Mouse (Mus musculus) heart, embryonic 11.5 days (tissue): ENCODE results near the gene Lgr6. TPM values are rescaled to one million over a fixed set of nuclear protein-coding genes. Genes with fewer than 3 reads are reported as not detected.
A peak's percentile ranks its signal among the peaks of the same experiment; 100 is the strongest.

Source experiments
- ATAC-seq: fragments of 200-750 bp; cut with Nextera tagmentation; replicated peaks from 2 replicates; pipeline ENCODE4 v1.8.0; 2017; ENCODE audit warnings: moderate library complexity; ENCODE audit not compliant: insufficient number of reproducible peaks, low FRiP score, low TSS enrichment
- H3K27ac ChIP-seq: fragments of 300-500 bp; sonication (generic); 2 replicates; pipeline ENCODE4 v1.5.1; 2014; ENCODE audit warnings: mild to moderate bottlenecking, low read depth, low read length
- H3K27me3 ChIP-seq: fragments of 300-500 bp; sonication (generic); 2 replicates; pipeline ENCODE4 v1.6.1; 2014; ENCODE audit warnings: mild to moderate bottlenecking, low read length, mixed read lengths; ENCODE audit not compliant: control insufficient read depth, insufficient read depth
- H3K36me3 ChIP-seq: fragments of 300-500 bp; sonication (generic); 2 replicates; pipeline ENCODE4 v1.6.1; 2014; ENCODE audit warnings: mild to moderate bottlenecking, low read length, moderate library complexity, mixed read lengths; ENCODE audit not compliant: control insufficient read depth, insufficient read depth
- H3K4me1 ChIP-seq: fragments of 300-500 bp; sonication (generic); 2 replicates; pipeline ENCODE4 v1.6.1; 2014; ENCODE audit warnings: low read length; ENCODE audit not compliant: control insufficient read depth, insufficient read depth
- H3K4me2 ChIP-seq: fragments of 300-500 bp; sonication (generic); 2 replicates; pipeline ENCODE4 v1.6.1; 2014; ENCODE audit warnings: mild to moderate bottlenecking, moderate library complexity
- H3K4me3 ChIP-seq: fragments of 300-500 bp; sonication (generic); 2 replicates; pipeline ENCODE4 v1.5.1; 2014; ENCODE audit warnings: low read depth, low read length
- H3K9ac ChIP-seq: fragments of 300-500 bp; sonication (generic); 2 replicates; pipeline ENCODE4 v1.6.1; 2014; ENCODE audit warnings: mild to moderate bottlenecking, low read depth, low read length, moderate library complexity
- H3K9me3 ChIP-seq: fragments of 300-500 bp; sonication (generic); replicated peaks from 2 replicates; pipeline ENCODE4 v1.6.1; 2016; ENCODE audit warnings: low read length; ENCODE audit not compliant: control insufficient read depth
- WGBS: fragments of 180-500 bp; shearing (Covaris S2); extraction: QIAGEN DNeasy Blood & Tissue Kit; methylation state at CpG from one replicate; pipeline ENCODE4 v1.1.7; 2014; ENCODE audit not compliant: insufficient replicate concordance; 5-methylcytosine and 5-hydroxymethylcytosine counted together
- polyA plus RNA-seq: library from polyadenylated mRNA; unstranded; fragments of >200 nt; fragmentation: Nextera tagmentation; extraction: Ambion mirVana; gene quantifications from 2 replicates; pipeline ENCODE4 v1.2.1, GENCODE M21; 2014

Lgr6 gene
- polyA plus RNA-seq, 1 experiment from 2014 or later, result 1.4 TPM

DNA sequence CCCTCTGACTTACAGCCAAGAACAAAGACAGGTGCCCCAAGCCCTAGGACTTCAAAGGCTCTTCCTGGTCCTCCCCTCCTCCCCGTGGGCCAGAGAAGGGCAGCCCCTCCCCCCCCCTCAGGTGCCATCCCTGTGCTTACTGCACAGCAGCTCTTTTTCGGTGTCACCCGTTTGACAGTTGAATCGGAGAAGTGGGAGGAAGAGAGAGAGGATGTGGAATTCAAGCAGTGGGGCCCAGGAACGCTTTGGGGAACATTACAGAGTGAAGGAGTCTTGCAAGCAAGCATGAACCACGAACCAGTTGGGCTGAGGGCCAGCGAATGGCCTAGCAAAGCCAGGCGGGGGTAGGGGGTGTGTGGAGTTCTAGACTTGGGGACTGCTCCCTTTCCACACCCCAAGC, 26.5 kb upstream of the Lgr6 start:
- H3K27ac ChIP-seq, result 0 out of 2 replicates have a peak overlapping the region, but pooled peaks have one; percentile 22

DNA sequence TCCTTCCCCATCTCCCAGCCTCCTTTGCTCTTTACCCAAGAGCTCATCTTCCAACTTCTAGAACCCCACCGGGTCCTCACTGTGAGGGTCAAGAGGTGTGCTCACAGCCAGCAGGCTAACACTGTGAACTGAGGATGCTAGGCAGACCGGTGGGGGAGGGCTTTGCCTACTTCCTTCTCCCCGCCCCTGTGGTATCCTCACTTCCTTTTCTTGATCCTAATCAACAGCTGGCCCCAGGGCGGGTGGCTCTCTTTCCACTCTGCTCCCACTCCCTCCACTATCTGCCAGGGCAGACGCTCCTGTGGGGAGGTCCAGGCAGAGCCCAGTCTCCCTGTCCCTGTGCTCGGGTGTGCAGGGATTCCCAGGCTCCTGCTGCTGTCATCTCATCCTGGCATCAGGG, 26.0 kb upstream of the Lgr6 start:
- H3K27me3 ChIP-seq, result peaks cover 36% of the 10 kb centered on the region
- H3K4me3 ChIP-seq, result no peak overlapping the region

More for the DNA sequence above, 26.5 kb upstream of the Lgr6 start:
- Histone ChIP-seq H3K4me2 (no peak overlapping the region), H3K4me1 (peaks cover 18% of the 10 kb centered on the region), H3K4me3 (no peak overlapping the region), H3K27me3 (peaks cover 33% of the 10 kb centered on the region), H3K36me3 (no peaks in the 10 kb centered on the region), H3K9me3 (no peaks in the 10 kb centered on the region), H3K9ac (no peak overlapping the region)
- WGBS, result 50% methylated on average over 8 of the region's 8 CpGs
- no peak for ATAC-seq

DNA sequence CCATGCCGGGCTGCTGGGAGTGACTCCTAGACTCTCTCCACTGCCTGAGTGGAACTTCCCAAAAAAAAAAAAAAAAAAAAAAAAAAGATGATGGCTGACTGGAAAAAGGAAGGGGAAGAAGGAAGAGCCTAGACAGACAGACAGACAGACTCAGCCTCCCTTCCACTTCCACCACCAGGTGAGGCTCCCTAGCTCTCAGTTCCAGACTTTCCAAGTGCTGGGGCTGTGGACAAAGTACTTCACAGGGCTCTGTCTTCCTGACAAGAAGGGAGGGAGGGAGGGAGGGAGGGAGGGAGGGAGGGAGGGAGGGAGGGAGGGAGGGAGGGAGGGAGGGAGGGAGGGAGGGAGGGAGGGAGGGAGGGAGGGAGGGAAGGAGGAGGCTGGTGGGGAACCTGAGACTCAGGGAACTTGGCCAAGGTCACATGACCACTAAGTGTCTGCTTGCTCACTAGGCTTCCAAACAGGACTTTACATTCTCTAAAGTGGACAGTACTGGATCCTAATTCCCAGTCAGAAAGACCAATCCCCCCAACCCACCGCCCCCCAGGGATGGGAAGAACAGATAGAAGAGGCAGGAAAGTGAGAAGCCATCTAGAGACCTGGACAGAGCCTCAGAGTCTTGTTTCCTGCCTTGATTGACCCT, 25.4 kb upstream of the Lgr6 start:
- Histone ChIP-seq H3K4me2 (no peak overlapping the region), H3K36me3 (no peaks in the 10 kb centered on the region)

More for the DNA sequence above, 26.0 kb upstream of the Lgr6 start:
- no peak for ATAC-seq
- Histone ChIP-seq H3K4me2 (0 out of 2 replicates have a peak overlapping the region, but pooled peaks have one; percentile 14), H3K9me3 (no peaks in the 10 kb centered on the region), H3K9ac (no peak overlapping the region), H3K36me3 (no peaks in the 10 kb centered on the region), H3K27ac (no peak overlapping the region), H3K4me1 (peaks cover 18% of the 10 kb centered on the region)
- WGBS, result 19% methylated on average over 6 of the region's 6 CpGs

DNA sequence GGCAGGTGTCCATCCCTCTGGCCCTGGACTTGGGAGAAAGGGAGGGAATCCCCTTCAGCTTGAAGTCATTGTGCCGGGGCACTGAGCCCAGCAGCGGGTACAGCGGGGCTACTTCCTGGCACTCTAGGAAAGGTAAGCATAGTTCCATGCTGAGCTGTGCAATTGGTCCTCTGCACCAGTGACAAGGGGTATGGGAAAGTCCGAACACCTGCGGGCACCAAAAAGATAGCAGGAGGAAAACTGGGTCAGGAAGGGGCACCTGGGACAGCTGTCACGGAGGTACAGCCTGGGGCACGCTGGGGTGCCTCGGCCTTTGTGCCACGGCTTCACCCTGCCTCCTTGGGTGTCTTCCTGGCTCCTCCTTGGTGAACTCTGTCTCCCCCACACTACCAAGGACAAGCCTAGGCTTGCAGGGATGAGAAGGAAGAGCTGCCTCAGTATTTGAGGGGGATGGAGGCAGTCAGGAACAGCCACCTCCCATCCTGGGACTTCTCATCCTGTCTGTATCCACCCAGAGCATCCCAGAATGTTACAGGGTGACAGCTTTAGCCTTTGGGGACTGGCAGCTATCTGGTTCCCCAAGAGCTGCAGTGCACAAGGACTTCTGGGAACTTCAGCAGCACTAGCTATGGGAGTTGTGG, 24.6 kb upstream of the Lgr6 start:
- Histone ChIP-seq H3K27ac (no peak overlapping the region), H3K4me3 (no peak overlapping the region), H3K9ac (no peak overlapping the region), H3K9me3 (no peaks in the 10 kb centered on the region), H3K4me1 (peaks cover 18% of the 10 kb centered on the region), H3K4me2 (no peak overlapping the region), H3K36me3 (no peaks in the 10 kb centered on the region), H3K27me3 (peaks cover 42% of the 10 kb centered on the region)
- no peak for ATAC-seq
- WGBS, result 74% methylated on average over 9 of the region's 9 CpGs

More for the DNA sequence above, 25.4 kb upstream of the Lgr6 start:
- Histone ChIP-seq H3K9ac (no peak overlapping the region), H3K4me3 (no peak overlapping the region), H3K4me1 (peaks cover 18% of the 10 kb centered on the region), H3K27ac (no peak overlapping the region), H3K27me3 (peaks cover 41% of the 10 kb centered on the region), H3K9me3 (no peaks in the 10 kb centered on the region)
- ATAC-seq, result no peak
- WGBS, result 47% methylated on average over 2 of the region's 2 CpGs

DNA sequence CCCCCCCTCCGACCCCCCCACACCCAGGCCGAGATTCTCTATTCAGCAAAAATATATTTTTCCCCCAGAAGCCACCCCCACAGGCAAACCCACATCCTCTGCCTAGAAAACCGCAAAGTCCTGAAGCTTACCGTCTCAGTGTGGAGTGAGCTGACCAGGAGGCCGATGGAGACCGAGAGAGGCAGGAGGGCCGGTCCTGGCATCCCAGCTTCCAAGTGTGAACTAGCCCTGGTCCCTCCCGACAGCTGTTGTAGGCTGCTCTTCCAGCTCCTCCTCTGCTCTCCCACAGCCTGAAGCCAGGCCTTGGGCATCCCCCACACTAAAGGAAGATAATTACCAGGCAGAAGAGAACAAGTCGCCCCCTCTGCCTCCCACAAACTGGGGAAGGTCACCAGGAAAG, 23.9 kb upstream of the Lgr6 start:
- Histone ChIP-seq H3K4me1 (peaks cover 18% of the 10 kb centered on the region), H3K27ac (no peak overlapping the region), H3K36me3 (no peaks in the 10 kb centered on the region), H3K4me2 (no peak overlapping the region), H3K4me3 (no peak overlapping the region), H3K9ac (no peak overlapping the region), H3K9me3 (no peaks in the 10 kb centered on the region), H3K27me3 (peaks cover 47% of the 10 kb centered on the region)
- WGBS, result 23% methylated on average over 9 of the region's 9 CpGs
- ATAC-seq, result no peak

DNA sequence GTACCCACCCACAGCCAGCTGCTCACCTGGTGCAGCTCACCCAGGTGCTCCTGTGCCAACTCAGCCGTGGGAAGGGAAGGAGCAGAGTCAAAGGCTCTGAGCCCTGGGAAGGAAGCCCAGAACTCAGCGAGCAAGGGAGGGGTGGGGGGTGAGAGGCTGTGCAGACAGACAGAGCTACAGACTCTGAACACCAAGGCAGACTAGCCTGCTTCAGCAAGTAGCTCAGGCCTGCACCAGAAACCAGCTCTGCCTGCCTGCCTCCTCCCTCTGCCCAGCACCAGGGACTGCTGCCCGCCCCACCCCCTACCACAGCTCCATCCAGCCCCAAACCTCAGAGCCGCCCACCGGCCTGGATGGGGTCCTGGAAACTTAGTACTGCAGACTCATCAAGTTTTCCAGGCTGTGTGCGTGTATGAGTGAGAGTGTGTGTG, 22.9 kb upstream of the Lgr6 start:
- H3K27ac ChIP-seq, result no peak overlapping the region
- no peak overlapping the region for H3K4me2 ChIP-seq
- 53% methylated on average over 5 of the region's 6 CpGs for WGBS
- H3K36me3 ChIP-seq, result no peaks in the 10 kb centered on the region
- peaks cover 18% of the 10 kb centered on the region for H3K4me1 ChIP-seq
- no peak overlapping the region for H3K4me3 ChIP-seq
- H3K9ac ChIP-seq, result no peak overlapping the region
- H3K27me3 ChIP-seq, result peaks cover 47% of the 10 kb centered on the region
- no peak for ATAC-seq
- H3K9me3 ChIP-seq, result no peaks in the 10 kb centered on the region

DNA sequence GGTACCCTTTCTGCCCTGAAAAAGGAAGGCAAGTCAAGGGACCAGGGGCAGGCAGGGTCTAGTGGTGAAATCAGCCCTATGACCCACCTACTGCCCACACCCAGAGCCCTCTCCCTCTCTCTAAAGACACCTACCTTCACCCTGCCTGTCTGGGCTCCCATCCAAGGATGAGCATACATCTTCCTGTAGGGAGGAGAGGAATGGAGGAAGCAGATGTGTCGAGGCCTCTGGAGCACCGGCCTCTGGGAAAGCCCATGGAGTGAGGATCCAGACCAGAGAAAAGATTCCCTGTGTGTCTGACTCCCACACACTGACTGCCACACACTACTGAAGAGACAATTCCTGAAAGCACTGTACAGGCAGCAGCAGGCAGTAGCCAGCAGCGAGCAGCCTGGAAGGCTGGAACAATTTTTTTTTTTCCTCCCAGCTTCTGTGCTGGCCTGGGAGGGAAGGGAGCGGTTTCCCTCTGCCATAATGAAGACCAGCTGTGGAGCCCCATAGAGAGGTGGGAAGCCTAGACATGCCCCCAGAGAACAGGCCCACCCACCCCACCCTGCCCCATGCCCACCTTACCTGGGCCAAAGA, 21.5 kb upstream of the Lgr6 start:
- no peak overlapping the region for H3K9ac ChIP-seq
- ATAC-seq, result no peak
- H3K4me3 ChIP-seq, result no peak overlapping the region
- H3K4me1 ChIP-seq, result peaks cover 8% of the 10 kb centered on the region; the same call in 1 of the 2 replicates
- H3K9me3 ChIP-seq, result no peaks in the 10 kb centered on the region
- H3K27me3 ChIP-seq, result peaks cover 51% of the 10 kb centered on the region
- H3K36me3 ChIP-seq, result no peaks in the 10 kb centered on the region
- 48% methylated on average over 4 of the region's 4 CpGs for WGBS
- no peak overlapping the region for H3K27ac ChIP-seq
- H3K4me2 ChIP-seq, result no peak overlapping the region

DNA sequence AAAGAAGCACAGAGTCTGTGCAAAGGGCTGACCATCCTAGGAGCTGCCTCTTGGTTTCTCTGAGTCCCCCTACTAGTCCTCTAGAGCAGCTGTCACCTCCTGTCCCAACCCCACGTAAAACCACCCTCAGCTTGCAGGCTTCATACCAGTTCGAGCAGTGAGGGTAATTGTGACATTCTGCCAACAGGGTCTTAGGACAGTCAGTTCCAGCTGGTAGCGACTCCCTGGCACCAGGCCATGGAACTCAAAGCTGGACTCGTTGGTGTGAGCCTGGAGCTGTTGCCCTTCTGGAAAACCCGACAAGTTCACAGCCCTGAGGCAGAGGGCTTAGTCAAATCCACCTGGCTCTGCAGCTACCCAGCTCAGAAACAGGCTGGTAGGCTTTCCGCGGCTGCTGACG, 20.9 kb upstream of the Lgr6 start:
- H3K27ac ChIP-seq, result no peak overlapping the region
- no peak for ATAC-seq
- no peaks in the 10 kb centered on the region for H3K36me3 ChIP-seq
- H3K4me3 ChIP-seq, result no peak overlapping the region
- no peak overlapping the region for H3K9ac ChIP-seq
- WGBS, result 65% methylated on average over 8 of the region's 8 CpGs
- peaks cover 55% of the 10 kb centered on the region for H3K27me3 ChIP-seq
- H3K4me2 ChIP-seq, result no peak overlapping the region
- no peaks in the 10 kb centered on the region for H3K9me3 ChIP-seq
- peaks cover 3% of the 10 kb centered on the region; the same call in 1 of the 2 replicates for H3K4me1 ChIP-seq
